Comparison of ENCODE assay signal across 20 mouse cellular contexts in genomic region chr6:54878546-54878945, GRCm38 (mm10).
DNase-seq lines count a peak whose midpoint lies in the region; ATAC-seq lines count a peak whose summit lies in the region.
"Had no signal": no experiment of that assay in that cellular context is flagged by ENCODE, and none has a peak within 500 bp of the region (broad histone marks: within the 10 kb centered on the region; RNA-seq: fewer than 3 reads in every experiment).

No protein-coding gene starts in this region.

- peak; percentile 33 for DNase-seq in cerebellum, adult 9-10 months
- no peak for DNase-seq in cerebellum, postnatal 36 days
- DNase-seq in heart, postnatal 25 days (ENCODE audit: low spot score) = no peak
- DNase-seq in brain, adult 2 months (ENCODE audit: low read depth, low spot score) = peak; percentile 29
- DNase-seq in spleen, adult 12 weeks (ENCODE audit: low spot score) = no peak
- DNase-seq: adrenal gland, adult 8-10 months; adrenal gland, postnatal 25 days; cerebellum, adult 11 months; cerebellum, postnatal 10 days; gastrocnemius, postnatal 25 days; heart, postnatal 10 days; kidney, adult 2 months had no signal

- no peaks in the 10 kb centered on the region for H3K27me3 ChIP-seq in heart, embryonic 13.5 days (replicated peaks)
- H3K27me3 ChIP-seq: heart, embryonic 12.5 days; hindbrain, embryonic 12.5 days; hindbrain, embryonic 15.5 days had no signal

- H3K4me3 ChIP-seq in heart, embryonic 13.5 days = no peak overlapping the region
- H3K4me3 ChIP-seq: forebrain, embryonic 10.5 days; heart, embryonic 12.5 days; hindbrain, embryonic 12.5 days; hindbrain, embryonic 15.5 days had no signal

- intact Hi-C loops in heart, postnatal 25 days (cut with DNase I) = no loop called here

- H3K4me1 ChIP-seq in heart, embryonic 13.5 days = peaks cover 33% of the 10 kb centered on the region
- H3K4me1 ChIP-seq: forebrain, embryonic 10.5 days; hindbrain, embryonic 12.5 days; hindbrain, embryonic 15.5 days had no signal

- no peak overlapping the region for H3K9ac ChIP-seq in heart, embryonic 13.5 days
- H3K9ac ChIP-seq: heart, embryonic 12.5 days; hindbrain, embryonic 12.5 days; hindbrain, embryonic 15.5 days had no signal

- peaks cover 6% of the 10 kb centered on the region; the same call in 1 of the 2 replicates for H3K36me3 ChIP-seq in heart, embryonic 13.5 days
- H3K36me3 ChIP-seq: hindbrain, embryonic 12.5 days; hindbrain, embryonic 15.5 days had no signal

- ATAC-seq in heart, embryonic 13.5 days (ENCODE audit: extremely low read depth, insufficient number of reproducible peaks, low FRiP score, low TSS enrichment) = no peak
- ATAC-seq: activated CD4-positive, CD25-positive, alpha-beta regulatory T cell, adult 4 months; forebrain, embryonic 14.5 days; intestine, postnatal 0 days had no signal

- 0 out of 2 replicates have a peak overlapping the region, but pooled peaks have one; percentile 5 for H3K27ac ChIP-seq in heart, embryonic 13.5 days (replicated peaks)
- H3K27ac ChIP-seq: forebrain, embryonic 10.5 days; hindbrain, embryonic 12.5 days; hindbrain, embryonic 15.5 days had no signal

- no peaks in the 10 kb centered on the region for H3K9me3 ChIP-seq in heart, embryonic 13.5 days
- H3K9me3 ChIP-seq: forebrain, embryonic 10.5 days; heart, embryonic 12.5 days; hindbrain, embryonic 12.5 days; hindbrain, embryonic 15.5 days had no signal

- no peak overlapping the region for H3K4me2 ChIP-seq in heart, embryonic 13.5 days
- H3K4me2 ChIP-seq: heart, embryonic 12.5 days; hindbrain, embryonic 12.5 days; hindbrain, embryonic 15.5 days had no signal

Comparison
In these comparisons a context has a peak if more than half of its experiments do, and no peak if none do; other contexts are left out.
1. DNase-seq: peak in cerebellum, adult 9-10 months (single experiment) and brain, adult 2 months (single experiment); none in cerebellum, postnatal 36 days (0 of 2), heart, postnatal 25 days (single experiment) and spleen, adult 12 weeks (single experiment).